Mouse (Mus musculus) neural tube, embryonic 13.5 days (tissue): ENCODE results near the gene Sh2d1a. TPM values are rescaled to one million over a fixed set of nuclear protein-coding genes. Genes with fewer than 3 reads are reported as not detected.

ENCODE experiments used
- ATAC-seq: fragments of 200-750 bp; cut with Nextera tagmentation; 2 replicates; pipeline ENCODE4 v1.8.0; 2017; ENCODE audit warnings: low read depth, mild to moderate bottlenecking, moderate TSS enrichment, moderate library complexity
- H3K27ac ChIP-seq: fragments of 300-500 bp; sonication (generic); replicated peaks from 2 replicates; pipeline ENCODE4 v1.5.1; 2015; ENCODE audit warnings: moderate library complexity, mild to moderate bottlenecking, inconsistent platforms
- H3K27me3 ChIP-seq: fragments of 300-500 bp; sonication (generic); 2 replicates; pipeline ENCODE4 v1.6.1; 2015; ENCODE audit warnings: mild to moderate bottlenecking, inconsistent platforms
- H3K36me3 ChIP-seq: fragments of 300-500 bp; sonication (generic); 2 replicates; pipeline ENCODE4 v1.6.1; 2015; ENCODE audit warnings: mild to moderate bottlenecking, inconsistent platforms
- H3K4me1 ChIP-seq: fragments of 300-500 bp; sonication (generic); replicated peaks from 2 replicates; pipeline ENCODE4 v1.6.1; 2015; ENCODE audit warnings: inconsistent platforms
- H3K4me2 ChIP-seq: fragments of 300-500 bp; sonication (generic); 2 replicates; pipeline ENCODE4 v1.6.1; 2015; ENCODE audit warnings: inconsistent platforms, mild to moderate bottlenecking, moderate library complexity
- H3K4me3 ChIP-seq: fragments of 300-500 bp; sonication (generic); 2 replicates; pipeline ENCODE4 v1.5.1; 2015; ENCODE audit warnings: mild to moderate bottlenecking, inconsistent platforms
- H3K9ac ChIP-seq: fragments of 300-500 bp; sonication (generic); 2 replicates; pipeline ENCODE4 v1.6.1; 2015; ENCODE audit warnings: moderate library complexity, mild to moderate bottlenecking, inconsistent platforms
- H3K9me3 ChIP-seq: fragments of 300-500 bp; sonication (generic); 2 replicates; pipeline ENCODE4 v1.6.1; 2016; ENCODE audit warnings: inconsistent platforms
- WGBS: fragments of 180-500 bp; shearing (Covaris S2); methylation state at CpG from one replicate; pipeline ENCODE4 v1.1.7; 2015; 5-methylcytosine and 5-hydroxymethylcytosine counted together
- polyA plus RNA-seq: library from polyadenylated mRNA; unstranded; fragments of >200 nt; fragmentation: Nextera tagmentation; extraction: Ambion mirVana; gene quantifications from 2 replicates; pipeline ENCODE4 v1.2.1, GENCODE M21; 2015

Gene Sh2d1a
- 2.2 and 2.3 TPM in 2 replicates for polyA plus RNA-seq

- H3K9ac ChIP-seq, result no peak within 1 kb of the TSS
- ATAC-seq, result no peak
- no peaks in the 10 kb centered on the region for H3K36me3 ChIP-seq
- H3K4me1 ChIP-seq, result no peaks in the 10 kb centered on the region
- no peaks in the 10 kb centered on the region for H3K27me3 ChIP-seq
- H3K4me3 ChIP-seq, result no peak within 1 kb of the TSS
- H3K4me2 ChIP-seq, result no peak within 1 kb of the TSS
- H3K27ac ChIP-seq, result no peak within 1 kb of the TSS
- no peaks in the 10 kb centered on the region for H3K9me3 ChIP-seq
- 81% methylated on average over 12 of the region's 13 CpGs for WGBS
Observed at GRCm38 (mm10) chrX:42502291-42503043, at the start of gene Sh2d1a. Gene Sh2d1a, plus strand, starts transcription at chrX:42502453.

- H3K36me3 ChIP-seq, result no peaks in the 10 kb centered on the region
- H3K4me3 ChIP-seq, result no peak overlapping the region
- 93% methylated on average over 1 of the region's 1 CpGs for WGBS
- H3K4me1 ChIP-seq, result no peaks in the 10 kb centered on the region
- no peaks in the 10 kb centered on the region for H3K9me3 ChIP-seq
- no peak overlapping the region for H3K4me2 ChIP-seq
- H3K27me3 ChIP-seq, result no peaks in the 10 kb centered on the region
- no peak overlapping the region for H3K27ac ChIP-seq
- ATAC-seq, result no peak
- H3K9ac ChIP-seq, result no peak overlapping the region
Observed at GRCm38 (mm10) chrX:42453001-42453400, 49.3 kb upstream of the Sh2d1a start.

- Histone ChIP-seq H3K36me3 (no peaks in the 10 kb centered on the region), H3K4me3 (no peak overlapping the region), H3K27me3 (no peaks in the 10 kb centered on the region), H3K4me2 (no peak overlapping the region), H3K4me1 (no peaks in the 10 kb centered on the region), H3K9ac (no peak overlapping the region), H3K27ac (no peak overlapping the region), H3K9me3 (no peaks in the 10 kb centered on the region)
- no peak for ATAC-seq
- 82% methylated on average over 7 of the region's 7 CpGs for WGBS
Observed at GRCm38 (mm10) chrX:42454533-42454932, 47.7 kb upstream of the Sh2d1a start.

GRCm38 (mm10) chrX:42489446-42489845 is 12.8 kb upstream of the Sh2d1a start, which contains the start of gene Tex13c2:
Gene Tex13c2, plus strand, starts transcription at chrX:42489691.
- no peak for ATAC-seq
- H3K27me3 ChIP-seq, result no peaks in the 10 kb centered on the region
- 88% methylated on average over 16 of the region's 16 CpGs for WGBS
- no peak within 1 kb of the TSS for H3K4me2 ChIP-seq
- no peak within 1 kb of the TSS for H3K4me3 ChIP-seq
- H3K9me3 ChIP-seq, result no peaks in the 10 kb centered on the region
- no peaks in the 10 kb centered on the region for H3K4me1 ChIP-seq
- no peak within 1 kb of the TSS for H3K9ac ChIP-seq
- no peaks in the 10 kb centered on the region for H3K36me3 ChIP-seq
- no peak within 1 kb of the TSS for H3K27ac ChIP-seq

- Histone ChIP-seq H3K9me3 (no peaks in the 10 kb centered on the region), H3K4me2 (no peak overlapping the region), H3K9ac (no peak overlapping the region), H3K4me3 (no peak overlapping the region), H3K36me3 (no peaks in the 10 kb centered on the region), H3K4me1 (no peaks in the 10 kb centered on the region), H3K27ac (no peak overlapping the region), H3K27me3 (no peaks in the 10 kb centered on the region)
- ATAC-seq, result no peak
- 91% methylated on average over 8 of the region's 8 CpGs for WGBS
Observed at GRCm38 (mm10) chrX:42490336-42490735, 11.9 kb upstream of the Sh2d1a start.

- Histone ChIP-seq H3K27me3 (no peaks in the 10 kb centered on the region), H3K36me3 (no peaks in the 10 kb centered on the region), H3K27ac (no peak overlapping the region), H3K4me3 (no peak overlapping the region), H3K4me2 (no peak overlapping the region), H3K9ac (no peak overlapping the region), H3K4me1 (no peaks in the 10 kb centered on the region), H3K9me3 (no peaks in the 10 kb centered on the region)
- ATAC-seq, result no peak
Observed at GRCm38 (mm10) chrX:42500538-42500937, 1.7 kb upstream of the Sh2d1a start.

- H3K4me1 ChIP-seq, result no peaks in the 10 kb centered on the region
- 90% methylated on average over 2 of the region's 2 CpGs for WGBS
Observed at GRCm38 (mm10) chrX:42511105-42511504, 8.9 kb downstream of the Sh2d1a start.

GRCm38 (mm10) chrX:42512567-42512966 is 10.3 kb downstream of the Sh2d1a start:
- Histone ChIP-seq H3K4me2 (no peak overlapping the region), H3K4me1 (no peaks in the 10 kb centered on the region), H3K4me3 (no peak overlapping the region), H3K9ac (no peak overlapping the region), H3K27ac (no peak overlapping the region), H3K27me3 (no peaks in the 10 kb centered on the region), H3K36me3 (no peaks in the 10 kb centered on the region), H3K9me3 (no peaks in the 10 kb centered on the region)
- ATAC-seq, result no peak

More at GRCm38 (mm10) chrX:42511105-42511504, 8.9 kb downstream of the Sh2d1a start:
- Histone ChIP-seq H3K9me3 (no peaks in the 10 kb centered on the region), H3K27ac (no peak overlapping the region), H3K36me3 (no peaks in the 10 kb centered on the region), H3K4me3 (no peak overlapping the region), H3K27me3 (no peaks in the 10 kb centered on the region), H3K4me2 (no peak overlapping the region), H3K9ac (no peak overlapping the region)
- ATAC-seq, result no peak

- H3K4me2 ChIP-seq, result no peak overlapping the region
- 89% methylated on average over 2 of the region's 2 CpGs for WGBS
- no peak for ATAC-seq
- H3K4me3 ChIP-seq, result no peak overlapping the region
- H3K36me3 ChIP-seq, result no peaks in the 10 kb centered on the region
- no peak overlapping the region for H3K27ac ChIP-seq
- no peaks in the 10 kb centered on the region for H3K4me1 ChIP-seq
- H3K9me3 ChIP-seq, result no peaks in the 10 kb centered on the region
- no peaks in the 10 kb centered on the region for H3K27me3 ChIP-seq
- H3K9ac ChIP-seq, result no peak overlapping the region
Observed at GRCm38 (mm10) chrX:42522868-42523267, 20.6 kb downstream of the Sh2d1a start.

- H3K9me3 ChIP-seq, result no peaks in the 10 kb centered on the region
- WGBS, result 54% methylated on average over 4 of the region's 4 CpGs
- no peak overlapping the region for H3K9ac ChIP-seq
- no peaks in the 10 kb centered on the region for H3K27me3 ChIP-seq
- H3K36me3 ChIP-seq, result no peaks in the 10 kb centered on the region
- H3K4me1 ChIP-seq, result no peaks in the 10 kb centered on the region; the same call in 1 of the 2 replicates
- H3K4me2 ChIP-seq, result no peak overlapping the region
- H3K4me3 ChIP-seq, result no peak overlapping the region
- no peak for ATAC-seq
- H3K27ac ChIP-seq, result no peak overlapping the region
Observed at GRCm38 (mm10) chrX:42530703-42531102, 28.4 kb downstream of the Sh2d1a start.

GRCm38 (mm10) chrX:42540030-42540755 is 37.9 kb downstream of the Sh2d1a start:
- no peak overlapping the region for H3K27ac ChIP-seq
- peak overlapping the region; percentile 33 for H3K4me2 ChIP-seq
- no peak overlapping the region for H3K9ac ChIP-seq
- peak; percentile 56; the same call in 1 of the 2 replicates for ATAC-seq
- no peak overlapping the region for H3K4me3 ChIP-seq
- no peaks in the 10 kb centered on the region for H3K27me3 ChIP-seq
- H3K36me3 ChIP-seq, result no peaks in the 10 kb centered on the region
- no peaks in the 10 kb centered on the region for H3K9me3 ChIP-seq
- WGBS, result 23% methylated on average over 3 of the region's 3 CpGs
- H3K4me1 ChIP-seq, result no peaks in the 10 kb centered on the region

- no peak for ATAC-seq
- H3K9ac ChIP-seq, result no peak overlapping the region
- H3K4me3 ChIP-seq, result no peak overlapping the region
- no peak overlapping the region for H3K27ac ChIP-seq
- no peaks in the 10 kb centered on the region for H3K9me3 ChIP-seq
- no peaks in the 10 kb centered on the region for H3K4me1 ChIP-seq
- WGBS, result 35% methylated on average over 5 of the region's 5 CpGs
- H3K27me3 ChIP-seq, result no peaks in the 10 kb centered on the region
- peak overlapping the region; percentile 33 for H3K4me2 ChIP-seq
- no peaks in the 10 kb centered on the region for H3K36me3 ChIP-seq
Observed at GRCm38 (mm10) chrX:42540756-42541053, 38.5 kb downstream of the Sh2d1a start.
